Mouse (Mus musculus) liver, postnatal 0 days (tissue): ENCODE data around the gene Acox3.

Source experiments
- CTCF ChIP-seq: sonication (generic); IDR thresholded peaks from 2 replicates; pipeline ENCODE4 v1.5.1; 2016; ENCODE audit warnings: antibody characterized with exemption, low read depth
- EP300 ChIP-seq: IDR thresholded peaks from 2 replicates; pipeline ENCODE4 v1.6.1; 2016; ENCODE audit warnings: antibody characterized with exemption, low read depth, mild to moderate bottlenecking

GRCm38 (mm10) chr5:35563449-35563848, 19.4 kb upstream of the Acox3 start:
- TF ChIP-seq CTCF (peak; percentile 97), EP300 (no peak)
